Mouse (Mus musculus): ENCODE data around the gene Gm960.

Gene Gm960

DNA sequence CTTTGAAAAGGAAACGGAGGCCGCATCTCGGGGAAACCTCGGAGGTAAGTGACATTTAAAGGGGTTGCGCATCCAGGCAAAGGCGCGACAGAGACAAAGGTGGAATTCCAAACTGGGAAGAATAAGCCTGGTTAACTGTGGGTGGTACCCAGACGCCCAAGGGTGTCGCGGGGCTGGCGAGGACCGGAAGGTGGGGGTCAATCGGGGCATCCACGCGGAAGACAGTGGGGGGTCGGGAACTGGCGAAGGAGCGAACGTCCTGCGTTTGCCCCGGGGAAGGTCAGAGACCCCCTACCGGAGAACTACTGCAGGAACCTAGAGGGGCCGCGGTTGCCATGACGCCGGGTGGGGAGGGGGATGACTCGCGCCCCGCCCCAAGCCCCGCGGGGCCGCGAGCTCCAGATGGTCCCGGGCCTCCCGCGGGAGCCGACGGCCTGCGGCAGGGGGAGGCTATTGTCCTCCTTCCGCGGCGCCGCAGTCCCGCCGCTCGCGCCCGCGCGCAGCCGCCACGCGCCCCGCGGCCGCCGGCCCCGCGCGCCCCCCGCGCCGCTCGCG is 13.2 kb upstream of the Gm960 start:
- peak; percentile 65 for DNase-seq

DNA sequence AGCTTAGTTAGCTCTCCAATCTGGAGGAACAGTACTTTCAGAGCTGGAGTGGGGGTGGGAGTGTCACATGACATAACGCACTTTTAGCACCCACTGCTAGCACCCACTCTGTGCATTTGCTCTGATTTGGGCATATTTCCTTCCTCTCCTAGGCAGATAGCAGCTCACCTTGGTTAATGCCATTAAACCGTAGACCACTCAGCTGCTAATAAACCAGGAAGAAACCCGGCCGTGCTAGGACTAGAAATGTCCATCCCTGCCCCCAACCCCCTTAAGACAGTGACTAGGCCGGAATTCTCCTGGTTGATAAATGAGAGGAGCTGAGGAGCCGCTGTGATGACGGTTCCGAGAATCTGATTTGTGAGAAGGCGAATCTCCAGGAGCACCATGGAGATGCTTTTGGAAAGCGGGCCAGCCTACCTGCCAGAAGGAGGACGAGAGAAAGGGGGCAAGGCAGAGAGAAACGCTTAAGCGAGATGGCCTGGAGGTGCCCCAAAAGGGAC is 12.7 kb upstream of the Gm960 start, which contains the start of gene Sptbn2:
Gene Sptbn2, plus strand, starts transcription at position 70 of the 503 bp plus-strand sequence.
- DNase-seq: peak; percentile 60

DNA sequence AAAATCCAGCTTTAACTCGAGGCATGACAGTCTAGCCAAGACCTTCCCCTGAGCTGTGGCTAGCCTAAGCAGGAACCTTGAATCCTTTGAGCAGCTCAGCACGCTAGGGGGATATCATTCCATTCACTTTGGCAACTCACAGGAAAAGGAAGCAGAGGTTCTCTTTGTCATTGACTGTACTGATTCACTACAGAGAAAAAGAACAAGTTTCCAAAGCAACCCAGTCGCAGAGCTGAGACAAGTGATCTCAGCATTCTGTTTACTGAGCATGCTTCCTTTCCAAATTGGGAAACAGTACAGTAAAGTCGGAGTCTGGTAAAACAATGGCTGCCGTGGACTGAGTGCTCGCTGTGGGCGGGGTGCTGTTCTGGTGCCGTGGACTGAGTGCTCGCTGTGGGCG is 10.3 kb upstream of the Gm960 start:
- no peak for DNase-seq

DNA sequence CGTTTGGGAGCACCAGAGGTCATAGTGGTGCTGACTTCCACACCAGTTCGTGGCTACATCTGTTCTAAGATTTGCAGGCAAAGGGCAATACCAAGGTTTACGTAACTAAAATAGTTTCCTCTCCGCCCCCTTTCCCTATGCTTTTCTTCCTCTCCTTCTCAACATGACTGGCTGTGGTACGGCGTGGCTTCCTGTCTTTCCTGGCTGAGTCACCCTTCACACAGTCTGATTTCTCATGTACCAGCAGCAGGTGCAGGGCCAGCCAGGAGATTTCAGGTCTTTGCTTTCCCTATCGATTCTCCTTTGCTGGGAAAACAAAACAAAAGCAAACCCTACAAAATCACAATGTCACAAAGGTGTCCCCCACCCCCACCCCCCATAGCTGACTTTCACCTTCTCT is 2.8 kb upstream of the Gm960 start:
- DNase-seq: no peak

DNA sequence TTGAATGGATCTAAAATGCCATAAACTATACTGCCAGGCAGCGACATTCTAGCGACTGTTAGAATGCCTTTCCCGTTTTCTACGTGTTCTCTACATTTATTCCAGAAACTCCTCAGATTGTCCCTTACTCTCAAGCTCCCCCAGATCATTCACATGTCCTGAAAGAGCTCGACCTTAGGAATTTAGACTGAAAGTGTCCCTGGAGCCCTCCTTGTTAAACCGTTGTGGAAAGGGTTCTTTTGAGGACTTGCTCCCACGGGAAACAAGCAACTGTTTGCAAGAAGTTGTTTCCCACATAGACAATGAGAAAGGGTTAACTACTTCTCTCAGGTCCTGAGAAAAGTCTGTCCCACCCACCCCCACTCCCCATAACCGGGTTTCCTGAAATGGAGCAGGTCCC is 2.2 kb upstream of the Gm960 start:
- DNase-seq: no peak

DNA sequence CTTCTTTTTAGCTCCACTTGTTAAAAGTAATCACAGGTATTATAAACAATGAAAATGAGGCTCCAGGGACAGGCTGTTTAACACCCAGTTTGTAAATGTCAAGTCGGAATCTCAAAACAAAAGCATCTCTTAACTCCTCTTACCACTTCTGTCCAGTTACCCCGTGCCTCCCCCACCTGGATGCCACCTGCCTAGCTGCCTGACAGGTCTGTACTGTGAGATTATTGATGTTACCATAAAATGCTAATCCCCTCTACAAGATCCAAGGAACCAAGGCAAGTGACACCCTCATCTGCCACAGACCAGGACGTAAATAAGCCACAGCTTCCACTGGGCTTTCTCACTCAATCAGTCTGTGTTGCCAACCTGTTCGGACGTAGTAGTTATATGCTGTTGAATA is 1.4 kb upstream of the Gm960 start:
- no peak for DNase-seq

DNA sequence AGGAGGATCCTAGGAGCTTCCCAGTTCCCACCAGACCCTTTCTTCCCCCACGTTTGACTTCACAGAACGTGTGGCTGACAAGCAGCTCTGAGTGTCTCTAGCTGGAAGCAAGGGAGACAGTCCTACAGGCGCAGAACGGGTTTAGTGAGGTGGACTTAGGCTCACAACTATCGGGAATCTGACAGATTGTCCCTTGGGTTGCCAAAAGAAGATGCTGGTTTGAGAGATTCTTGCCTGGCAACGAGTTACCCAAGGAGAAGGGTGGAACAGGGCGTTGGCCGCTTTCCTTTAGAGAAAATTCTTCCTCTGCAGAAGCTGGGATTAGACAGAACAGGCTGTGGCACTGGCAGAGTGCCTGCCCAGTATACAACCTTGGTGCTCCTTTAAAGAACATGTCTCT is 388 bp upstream of the Gm960 start:
- peak; percentile 48 for DNase-seq

DNA sequence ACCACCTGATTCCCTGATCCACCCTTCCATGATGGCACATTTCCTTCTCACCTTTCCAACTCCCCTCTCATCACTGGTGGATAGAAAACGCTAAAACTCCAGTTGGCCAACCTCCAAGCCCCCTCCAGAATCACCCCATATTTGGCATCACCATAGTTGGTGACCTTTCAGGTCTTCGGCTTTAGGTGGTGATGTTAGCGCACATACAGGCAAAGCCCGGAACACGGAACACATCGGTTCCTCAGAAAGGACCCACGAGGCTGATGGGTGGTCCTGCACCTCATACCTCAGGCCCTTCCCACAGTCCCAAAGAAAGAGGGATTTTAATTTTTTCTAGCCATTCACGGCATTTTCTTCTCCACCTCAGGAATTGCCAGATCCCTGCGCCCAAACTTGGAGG is 747 bp downstream of the Gm960 start:
- no peak for DNase-seq

DNA sequence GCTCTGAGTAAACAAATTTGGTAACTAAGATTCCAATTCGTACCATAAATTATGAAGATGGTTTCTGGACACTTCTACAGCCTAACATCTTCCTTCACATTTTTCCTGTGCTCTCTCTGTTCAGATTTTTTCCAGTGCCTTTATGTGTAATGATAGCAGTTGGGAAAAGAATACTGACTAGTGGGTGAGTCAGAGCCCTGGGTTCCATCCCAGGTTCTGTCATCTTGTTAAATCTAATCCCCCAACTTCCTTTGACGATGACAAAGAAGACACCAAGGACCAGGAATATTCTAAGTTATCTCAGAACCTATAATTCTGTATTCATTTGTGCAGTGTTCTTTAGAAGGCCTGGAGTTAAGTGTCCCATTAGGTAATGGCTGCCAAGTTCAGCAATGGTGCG is 1.3 kb downstream of the Gm960 start:
- no peak for DNase-seq

DNA sequence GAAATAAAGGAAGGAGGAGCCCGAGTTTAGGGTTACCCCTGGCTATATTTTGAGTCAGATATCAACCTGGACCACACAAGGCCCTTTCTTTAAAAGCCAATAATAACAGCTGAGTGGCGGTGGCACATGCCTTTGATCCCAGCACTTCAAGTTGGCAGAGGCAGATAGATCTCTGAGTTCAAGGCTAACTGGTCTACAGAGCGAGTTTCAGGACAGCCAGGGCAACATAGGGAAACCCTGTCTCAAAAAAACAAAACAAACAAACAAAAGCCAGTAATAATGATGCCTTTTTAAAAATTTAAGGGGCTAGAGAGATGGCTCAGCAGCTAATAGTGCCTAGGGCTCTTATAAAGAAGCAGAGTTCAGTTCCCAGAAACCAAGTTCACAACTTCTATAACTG is 4.1 kb downstream of the Gm960 start:
- no peak for DNase-seq

DNA sequence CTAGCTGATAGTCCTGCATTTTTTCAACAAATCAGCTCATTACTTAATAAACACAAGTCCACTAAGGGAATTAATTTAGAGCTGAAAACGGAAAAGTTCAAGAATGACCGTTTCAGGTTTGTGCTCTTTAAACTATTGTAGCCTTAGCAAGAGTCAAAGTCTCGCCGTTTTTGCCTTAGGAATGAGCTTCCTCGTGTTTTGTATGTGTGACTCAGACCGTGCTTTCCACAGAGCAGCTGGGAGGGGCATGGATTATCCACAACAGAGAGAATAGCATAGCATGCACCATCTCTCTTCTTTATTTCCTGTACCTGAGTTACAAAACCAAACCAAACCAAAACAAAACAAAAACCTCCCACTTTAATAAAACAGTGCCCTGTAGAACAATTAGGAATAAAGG is 26.1 kb downstream of the Gm960 start:
- DNase-seq: no peak

DNA sequence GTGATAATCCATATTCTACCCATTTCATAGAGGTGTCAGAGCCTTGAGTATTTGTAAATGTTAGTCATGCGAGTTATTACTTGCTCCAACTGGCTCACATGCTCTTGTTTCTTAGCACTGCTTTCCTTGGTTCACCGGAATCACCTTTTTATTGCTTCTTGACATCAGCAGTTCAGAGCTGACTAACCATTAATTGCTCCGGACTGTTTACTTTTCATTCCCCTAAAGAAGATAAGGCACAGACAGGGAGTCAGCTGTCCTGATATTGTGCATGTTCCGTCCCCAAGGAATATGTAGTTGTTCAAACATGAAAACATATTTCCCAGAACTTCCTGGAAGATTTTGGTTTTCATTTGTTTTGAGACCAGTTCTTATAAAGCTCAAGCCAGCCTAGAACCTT is 27.7 kb downstream of the Gm960 start:
- DNase-seq: no peak

DNA sequence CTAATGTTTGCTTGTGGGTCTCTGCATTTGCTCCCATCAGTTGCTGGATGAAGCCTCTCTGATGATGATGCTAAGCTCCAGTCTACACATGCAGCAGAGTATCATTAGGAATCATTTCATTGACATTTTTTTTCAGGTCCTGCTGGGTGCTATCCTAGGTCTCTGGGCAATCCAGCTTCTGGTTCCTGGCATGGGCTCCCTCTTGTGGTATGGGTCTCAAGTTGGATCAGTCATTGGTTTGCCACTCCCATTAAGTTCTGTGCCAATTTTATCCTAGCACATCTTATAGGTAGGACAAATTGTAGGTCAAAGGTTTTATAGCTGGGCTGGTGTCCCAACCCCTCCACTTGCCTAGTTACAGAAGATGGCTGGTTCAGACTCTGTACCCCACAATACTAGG is 31.7 kb downstream of the Gm960 start:
- no peak for DNase-seq

DNA sequence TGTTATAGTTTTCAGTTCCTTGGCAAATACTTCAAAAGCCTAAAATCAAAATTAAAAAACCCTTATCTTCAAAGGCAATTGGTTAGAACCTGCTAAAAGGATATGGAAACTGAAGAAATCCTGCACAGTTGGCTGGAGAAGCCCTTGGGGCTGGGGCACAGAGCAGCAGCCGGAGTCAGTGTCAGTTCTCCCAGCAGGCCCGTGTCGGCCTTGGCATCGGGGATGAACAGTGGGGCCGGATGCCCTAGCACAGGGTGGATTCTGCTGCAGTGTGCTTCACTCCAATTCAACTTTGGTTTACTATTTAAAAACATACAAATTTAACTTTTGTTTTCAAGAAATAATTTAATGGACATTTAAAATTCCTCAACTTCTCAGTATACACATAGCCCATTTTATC is 40.3 kb downstream of the Gm960 start:
- peak; percentile 9 for DNase-seq

DNA sequence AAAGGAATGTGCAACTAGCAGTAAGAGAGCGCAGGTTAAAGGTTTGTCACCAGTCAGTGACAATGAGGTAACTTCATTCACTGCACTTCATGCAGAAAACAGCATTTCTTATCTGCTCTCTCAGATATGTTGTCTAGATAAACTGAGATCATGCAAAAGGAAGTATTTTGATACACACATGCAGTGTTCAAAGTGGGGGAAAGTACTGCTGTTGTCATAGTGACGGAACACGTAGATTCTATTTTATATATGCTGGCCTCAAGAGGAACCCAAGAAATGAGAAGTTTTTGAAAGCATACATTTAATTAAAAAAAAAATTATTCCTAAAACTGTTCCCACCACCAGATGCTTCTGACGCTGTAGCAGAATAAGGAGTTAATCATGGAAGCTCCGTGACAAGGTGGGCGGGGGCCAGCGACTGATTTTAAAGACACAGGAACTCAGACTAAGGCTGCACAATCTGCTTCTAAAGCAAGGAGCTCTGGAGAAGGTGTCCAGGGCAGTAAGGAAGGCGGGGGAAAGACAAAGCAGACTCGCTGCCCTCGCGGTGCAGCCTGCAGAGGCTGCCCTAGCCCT is 51.5 kb downstream of the Gm960 start:
- no peak for DNase-seq

DNA sequence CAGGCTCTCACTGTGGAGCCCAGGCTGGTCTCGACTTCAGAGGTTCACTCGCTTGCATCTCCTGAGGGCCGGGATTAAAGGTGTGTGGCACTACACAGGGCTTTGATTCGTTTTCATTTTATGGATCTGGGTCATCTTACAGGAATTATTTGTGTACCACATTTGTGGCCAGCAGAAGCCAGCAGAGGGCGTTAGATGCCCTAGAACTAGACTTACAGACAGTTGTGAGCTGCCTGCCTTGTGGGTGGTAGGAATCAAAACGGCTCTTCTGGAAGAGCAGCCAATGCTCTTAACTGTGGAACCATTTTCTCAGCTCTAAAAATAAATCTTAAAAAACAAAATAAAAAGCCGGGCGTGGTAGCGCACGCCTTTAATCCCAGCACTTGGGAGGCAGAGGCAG is 54.2 kb downstream of the Gm960 start:
- peak; percentile 56 for DNase-seq

DNA sequence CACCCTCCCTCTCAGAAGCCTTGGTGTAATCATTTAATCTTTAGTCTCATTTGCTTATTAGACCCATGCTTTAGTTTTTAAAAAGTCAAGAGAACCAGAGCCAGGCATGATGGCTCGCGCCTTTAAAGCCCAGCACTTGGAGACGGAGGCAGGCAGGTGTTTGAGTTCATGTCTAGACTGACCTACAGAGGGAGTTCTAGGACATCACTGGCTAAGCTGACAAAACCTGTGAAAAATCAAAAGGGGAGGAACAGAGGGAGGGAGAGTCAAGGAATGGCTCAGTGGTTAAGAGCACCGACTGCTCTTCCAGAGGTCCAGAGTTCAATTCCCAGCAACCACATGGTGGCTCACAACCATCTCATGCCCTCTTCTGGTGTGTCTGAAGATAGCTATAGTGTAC is 62.5 kb downstream of the Gm960 start:
- DNase-seq: no peak

DNA sequence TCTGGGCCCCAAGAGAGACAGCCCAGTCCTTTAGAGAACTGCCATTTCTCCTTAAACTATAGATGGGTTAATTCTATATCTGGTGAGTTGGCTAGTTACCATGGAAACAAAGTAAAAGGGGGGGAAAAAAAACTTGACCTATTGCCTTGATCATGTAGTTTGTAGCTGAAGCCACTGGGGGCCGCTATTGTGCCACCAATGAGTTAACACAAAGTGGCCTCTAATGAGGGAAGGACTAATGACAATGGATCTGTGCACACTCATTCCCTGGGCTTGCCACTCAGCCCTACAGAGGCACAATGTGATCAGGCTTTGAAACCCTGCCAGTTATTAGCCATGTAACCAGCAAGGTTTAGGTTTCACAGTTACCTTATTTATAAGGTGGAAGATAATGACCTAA is 69.6 kb downstream of the Gm960 start:
- DNase-seq: peak; percentile 75

DNA sequence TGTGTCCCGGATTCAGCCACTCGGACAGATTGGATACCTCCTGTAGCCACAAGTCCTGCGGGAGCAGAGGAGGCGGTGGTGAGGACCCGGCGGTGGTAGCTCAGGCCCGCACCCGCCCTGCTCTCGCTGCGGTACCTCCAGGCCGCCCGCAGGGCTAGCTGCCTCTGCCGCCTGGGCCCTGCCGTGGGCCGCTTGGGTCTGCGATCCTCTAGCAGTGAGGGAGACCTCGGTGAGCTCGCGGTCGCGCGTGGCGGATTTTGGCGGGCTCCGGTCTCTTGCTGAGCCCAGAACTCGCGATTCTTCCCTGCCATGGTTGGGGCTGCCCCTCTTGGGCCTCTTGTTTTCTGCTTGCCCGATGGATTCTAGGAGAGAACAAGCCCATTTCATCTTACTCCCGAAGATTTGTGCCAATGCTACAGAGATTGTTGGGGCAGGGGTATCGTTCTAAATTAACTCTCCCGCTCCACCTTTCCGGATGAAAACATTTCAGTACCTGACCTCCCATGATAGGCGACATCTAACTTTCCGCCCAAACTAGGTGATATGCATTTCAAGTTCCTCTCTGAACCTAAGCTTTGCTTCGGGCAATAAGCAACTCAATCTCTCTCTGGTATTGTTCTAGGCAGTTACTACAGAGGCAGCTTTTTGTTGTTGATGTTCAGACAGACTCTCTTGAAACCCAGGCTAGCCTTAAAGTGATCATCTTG is 72.5 kb downstream of the Gm960 start:
- no peak for DNase-seq

DNA sequence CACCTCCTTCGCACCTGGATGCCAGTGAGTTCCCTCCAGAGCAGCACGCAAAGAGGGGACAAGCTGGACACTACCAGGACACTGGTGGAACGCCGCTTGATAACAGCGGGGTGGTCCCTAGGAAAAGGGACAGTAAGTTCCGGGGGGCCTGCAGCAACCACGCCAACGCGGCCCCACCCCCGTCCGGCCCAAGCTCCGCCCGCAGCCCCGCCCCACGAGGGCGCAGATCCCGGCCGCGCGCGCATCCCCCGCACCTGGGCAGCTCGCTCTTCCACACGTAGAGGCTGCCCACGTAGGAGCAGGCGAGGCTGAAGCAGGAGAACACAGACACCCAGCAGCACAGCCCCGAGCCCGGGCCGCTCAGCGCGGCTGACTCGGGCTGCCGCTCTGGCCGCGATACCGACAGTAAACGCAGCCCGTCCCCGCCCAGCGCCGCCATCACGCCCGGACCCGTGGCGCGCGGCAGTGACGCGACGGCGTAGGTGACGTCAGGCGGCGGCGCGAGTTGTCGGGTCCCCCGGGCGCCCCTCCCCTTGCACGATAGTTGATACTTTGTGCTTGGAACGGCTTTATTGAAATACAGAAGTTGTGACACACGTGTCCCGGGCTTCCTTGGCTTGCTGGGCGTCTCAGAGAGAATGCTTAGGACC is 73.2 kb downstream of the Gm960 start, which contains the start of gene Rce1:
Gene Rce1, minus strand, starts transcription at position 463 of the 650 bp plus-strand sequence.
- peak; percentile 86 for DNase-seq

DNA sequence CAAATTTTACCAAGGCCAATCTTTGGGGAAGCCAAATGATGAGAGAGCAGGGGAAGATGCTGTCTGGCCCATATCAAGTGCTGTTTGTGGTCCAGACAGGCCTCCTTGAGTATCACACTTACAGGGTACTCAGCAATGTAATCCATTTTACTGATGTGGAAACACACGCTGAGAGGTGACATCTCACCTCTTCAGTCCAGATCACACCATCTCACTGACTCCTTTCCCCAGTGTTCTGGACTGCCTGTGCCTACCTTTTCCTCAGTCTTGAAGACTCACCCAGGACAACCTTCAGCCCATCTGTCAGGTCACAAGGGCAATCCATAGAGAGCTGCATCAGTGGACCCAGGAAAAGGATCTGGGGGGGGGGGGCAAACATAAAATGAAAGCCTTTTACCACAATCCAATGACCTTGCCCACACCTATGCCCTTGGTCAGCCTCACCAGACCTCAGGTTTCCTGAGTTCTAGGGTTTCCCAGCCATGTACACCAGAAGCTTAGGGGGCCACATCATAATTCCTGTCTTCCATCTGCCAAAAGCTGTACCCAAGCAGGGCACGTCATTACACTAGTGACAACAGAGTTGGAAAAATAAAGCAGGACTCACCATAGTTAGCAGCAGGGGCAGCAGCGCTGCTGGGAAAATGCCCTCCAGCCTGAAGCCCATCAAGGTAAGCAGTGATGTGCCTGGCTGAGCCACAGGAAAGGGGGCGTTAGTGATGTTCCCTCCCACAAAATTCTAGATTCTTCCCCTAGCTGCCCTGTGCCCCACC is 73.9 kb downstream of the Gm960 start:
- no peak for DNase-seq

DNA sequence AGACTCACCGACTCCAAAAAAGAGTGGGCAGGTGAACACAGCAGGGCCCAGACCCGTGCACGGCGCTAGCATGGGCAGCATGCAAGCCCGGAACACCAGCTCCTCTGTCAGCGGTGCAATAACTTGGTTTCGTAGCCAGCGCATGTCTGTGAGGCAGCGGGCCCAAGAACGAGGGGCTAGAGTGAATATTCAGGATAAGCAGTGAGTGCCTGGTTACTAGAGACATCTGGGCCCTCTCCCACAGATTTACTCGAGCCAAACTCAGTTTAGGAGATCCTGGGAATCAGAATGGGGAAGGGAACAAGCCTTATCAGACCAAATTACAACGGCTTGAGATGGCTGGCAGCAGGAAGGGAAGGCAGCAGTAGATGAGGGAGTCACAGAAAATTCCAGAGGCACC is 74.5 kb downstream of the Gm960 start:
- DNase-seq: no peak

DNA sequence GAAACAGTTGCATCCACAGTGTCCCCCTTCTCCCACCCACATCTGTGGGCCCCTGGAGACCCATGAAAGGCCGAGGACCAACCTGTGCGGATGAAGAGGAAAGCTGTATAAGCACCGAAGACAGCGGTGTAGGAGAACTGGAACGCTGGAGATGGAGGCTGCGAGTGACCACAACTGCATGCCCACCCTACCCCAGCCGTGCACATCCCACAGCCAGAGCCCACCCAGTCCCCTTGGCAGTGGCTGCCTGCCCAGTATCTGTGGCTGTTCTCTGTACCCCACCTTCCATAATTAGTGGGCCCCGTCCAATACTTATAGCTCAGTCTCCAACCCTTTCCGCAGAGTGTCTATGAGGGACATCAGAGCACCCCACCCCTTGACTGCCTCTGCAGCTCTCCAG is 75.0 kb downstream of the Gm960 start:
- no peak for DNase-seq

Measured in cerebellum, adult 11 months (tissue).